Mouse (Mus musculus) stomach, embryonic 15.5 days (tissue): Measurements from ENCODE around the gene Esrrg. TPM values are rescaled to one million over a fixed set of nuclear protein-coding genes. Genes with fewer than 3 reads are reported as not detected.

ENCODE experiments used
- ATAC-seq: fragments of 200-750 bp; cut with Nextera tagmentation; 2 replicates; pipeline ENCODE4 v1.8.0; 2017; ENCODE audit warnings: low read depth, moderate number of reproducible peaks, moderate TSS enrichment; ENCODE audit not compliant: insufficient read depth, low FRiP score
- H3K27ac ChIP-seq: fragments of 300-500 bp; sonication (generic); 2 replicates; pipeline ENCODE4 v1.5.1; 2015; ENCODE audit warnings: mild to moderate bottlenecking, inconsistent platforms
- H3K27me3 ChIP-seq: fragments of 300-500 bp; sonication (generic); replicated peaks from 2 replicates; pipeline ENCODE4 v1.6.1; 2015; ENCODE audit warnings: inconsistent platforms
- H3K36me3 ChIP-seq: fragments of 300-500 bp; sonication (generic); 2 replicates; pipeline ENCODE4 v1.6.1; 2015; ENCODE audit warnings: inconsistent platforms
- H3K4me1 ChIP-seq: fragments of 300-500 bp; sonication (generic); 2 replicates; pipeline ENCODE4 v1.6.1; 2015; ENCODE audit warnings: inconsistent platforms
- H3K4me2 ChIP-seq: fragments of 300-500 bp; sonication (generic); 2 replicates; pipeline ENCODE4 v1.6.1; 2015; ENCODE audit warnings: mild to moderate bottlenecking, inconsistent platforms
- H3K4me3 ChIP-seq: fragments of 300-500 bp; sonication (generic); replicated peaks from 2 replicates; pipeline ENCODE4 v1.5.1; 2015; ENCODE audit warnings: inconsistent platforms
- H3K9ac ChIP-seq: fragments of 300-500 bp; sonication (generic); 2 replicates; pipeline ENCODE4 v1.6.1; 2015; ENCODE audit warnings: inconsistent platforms
- H3K9me3 ChIP-seq: fragments of 300-500 bp; sonication (generic); 2 replicates; pipeline ENCODE4 v1.6.1; 2016; ENCODE audit warnings: inconsistent platforms
- WGBS: fragments of 180-500 bp; shearing (Covaris S2); methylation state at CpG from one replicate; pipeline ENCODE4 v1.1.7; 2015; 5-methylcytosine and 5-hydroxymethylcytosine counted together
- polyA plus RNA-seq: library from polyadenylated mRNA; unstranded; fragments of >200 nt; fragmentation: Nextera tagmentation; extraction: Ambion mirVana; gene quantifications from 2 replicates; pipeline ENCODE4 v1.2.1, GENCODE M21; 2015

The Esrrg gene
- polyA plus RNA-seq, 1 experiment from 2014 or later = 8.2 TPM

- ATAC-seq = no peak
- Histone ChIP-seq H3K27ac (no peak overlapping the region), H3K9me3 (no peaks in the 10 kb centered on the region), H3K4me3 (no peak overlapping the region), H3K9ac (no peak overlapping the region), H3K4me2 (no peak overlapping the region), H3K4me1 (no peaks in the 10 kb centered on the region), H3K27me3 (no peaks in the 10 kb centered on the region), H3K36me3 (no peaks in the 10 kb centered on the region)
- WGBS = 77% methylated on average over 1 of the region's 1 CpGs
These were observed 550.1 kb downstream of the Esrrg start for GRCm38 (mm10) chr1:188158675-188159074.

GRCm38 (mm10) chr1:188159108-188159507 is 550.5 kb downstream of the Esrrg start:
- H3K4me1 ChIP-seq = no peaks in the 10 kb centered on the region
- no peaks in the 10 kb centered on the region for H3K27me3 ChIP-seq
- no peak for ATAC-seq
- no peaks in the 10 kb centered on the region for H3K36me3 ChIP-seq
- H3K27ac ChIP-seq = no peak overlapping the region
- WGBS = 92% methylated on average over 2 of the region's 2 CpGs
- no peak overlapping the region for H3K4me3 ChIP-seq
- no peaks in the 10 kb centered on the region for H3K9me3 ChIP-seq
- no peak overlapping the region for H3K4me2 ChIP-seq
- no peak overlapping the region for H3K9ac ChIP-seq

- H3K4me3 ChIP-seq = no peak overlapping the region
- no peak overlapping the region for H3K27ac ChIP-seq
- no peaks in the 10 kb centered on the region for H3K9me3 ChIP-seq
- ATAC-seq = no peak
- H3K9ac ChIP-seq = no peak overlapping the region
- H3K4me2 ChIP-seq = no peak overlapping the region
- no peaks in the 10 kb centered on the region for H3K4me1 ChIP-seq
- no peaks in the 10 kb centered on the region for H3K36me3 ChIP-seq
- H3K27me3 ChIP-seq = no peaks in the 10 kb centered on the region
These were observed 554.5 kb downstream of the Esrrg start for GRCm38 (mm10) chr1:188163058-188163457.

GRCm38 (mm10) chr1:188164251-188164650 is 555.7 kb downstream of the Esrrg start:
- 54% methylated on average over 6 of the region's 6 CpGs for WGBS
- H3K36me3 ChIP-seq = no peaks in the 10 kb centered on the region
- ATAC-seq = no peak
- H3K27me3 ChIP-seq = no peaks in the 10 kb centered on the region
- no peak overlapping the region for H3K27ac ChIP-seq
- H3K9me3 ChIP-seq = no peaks in the 10 kb centered on the region
- no peak overlapping the region for H3K9ac ChIP-seq
- no peak overlapping the region for H3K4me3 ChIP-seq
- no peaks in the 10 kb centered on the region for H3K4me1 ChIP-seq
- H3K4me2 ChIP-seq = no peak overlapping the region

GRCm38 (mm10) chr1:188173859-188174258 is 565.3 kb downstream of the Esrrg start:
- H3K27ac ChIP-seq = no peak overlapping the region
- no peak overlapping the region for H3K4me2 ChIP-seq
- WGBS = 45% methylated on average over 1 of the region's 1 CpGs
- no peaks in the 10 kb centered on the region for H3K4me1 ChIP-seq
- no peak for ATAC-seq
- H3K27me3 ChIP-seq = no peaks in the 10 kb centered on the region
- no peaks in the 10 kb centered on the region for H3K36me3 ChIP-seq
- no peaks in the 10 kb centered on the region for H3K9me3 ChIP-seq
- H3K9ac ChIP-seq = no peak overlapping the region
- H3K4me3 ChIP-seq = no peak overlapping the region

- no peak for ATAC-seq
- Histone ChIP-seq H3K27ac (no peak overlapping the region), H3K4me2 (no peak overlapping the region), H3K27me3 (no peaks in the 10 kb centered on the region), H3K9ac (no peak overlapping the region), H3K9me3 (no peaks in the 10 kb centered on the region), H3K4me3 (no peak overlapping the region), H3K36me3 (no peaks in the 10 kb centered on the region), H3K4me1 (no peaks in the 10 kb centered on the region)
- WGBS = 84% methylated on average over 5 of the region's 5 CpGs
These were observed 574.4 kb downstream of the Esrrg start for GRCm38 (mm10) chr1:188182951-188183350.

- no peaks in the 10 kb centered on the region for H3K9me3 ChIP-seq
- ATAC-seq = no peak
- H3K27me3 ChIP-seq = no peaks in the 10 kb centered on the region
- no peak overlapping the region for H3K4me2 ChIP-seq
- H3K4me3 ChIP-seq = no peak overlapping the region
- H3K4me1 ChIP-seq = no peaks in the 10 kb centered on the region
- H3K9ac ChIP-seq = no peak overlapping the region
- no peak overlapping the region for H3K27ac ChIP-seq
- 60% methylated on average over 17 of the region's 17 CpGs for WGBS
- no peaks in the 10 kb centered on the region for H3K36me3 ChIP-seq
These were observed 578.0 kb downstream of the Esrrg start for GRCm38 (mm10) chr1:188186440-188187117.

GRCm38 (mm10) chr1:188192971-188193370 is 584.4 kb downstream of the Esrrg start:
- no peaks in the 10 kb centered on the region for H3K4me1 ChIP-seq
- H3K4me2 ChIP-seq = no peak overlapping the region
- H3K4me3 ChIP-seq = no peak overlapping the region
- H3K27me3 ChIP-seq = no peaks in the 10 kb centered on the region
- H3K36me3 ChIP-seq = no peaks in the 10 kb centered on the region
- no peak overlapping the region for H3K9ac ChIP-seq
- ATAC-seq = no peak
- H3K27ac ChIP-seq = no peak overlapping the region
- 86% methylated on average over 2 of the region's 2 CpGs for WGBS
- no peaks in the 10 kb centered on the region for H3K9me3 ChIP-seq

GRCm38 (mm10) chr1:188207421-188207820 is 598.8 kb downstream of the Esrrg start:
- Histone ChIP-seq H3K9ac (no peak overlapping the region), H3K9me3 (no peaks in the 10 kb centered on the region), H3K4me3 (no peak overlapping the region), H3K36me3 (no peaks in the 10 kb centered on the region), H3K27ac (no peak overlapping the region), H3K27me3 (no peaks in the 10 kb centered on the region), H3K4me2 (no peak overlapping the region), H3K4me1 (no peaks in the 10 kb centered on the region)
- WGBS = 71% methylated on average over 6 of the region's 6 CpGs
- ATAC-seq = no peak

- no peak overlapping the region for H3K4me2 ChIP-seq
- H3K36me3 ChIP-seq = no peaks in the 10 kb centered on the region
- H3K27me3 ChIP-seq = no peaks in the 10 kb centered on the region
- H3K9ac ChIP-seq = no peak overlapping the region
- H3K27ac ChIP-seq = no peak overlapping the region
- no peak overlapping the region for H3K4me3 ChIP-seq
- WGBS = 82% methylated on average over 1 of the region's 1 CpGs
- H3K9me3 ChIP-seq = no peaks in the 10 kb centered on the region
- ATAC-seq = no peak
- no peaks in the 10 kb centered on the region for H3K4me1 ChIP-seq
These were observed 600.4 kb downstream of the Esrrg start for GRCm38 (mm10) chr1:188209025-188209424.

- no peaks in the 10 kb centered on the region for H3K4me1 ChIP-seq
- no peaks in the 10 kb centered on the region for H3K27me3 ChIP-seq
- H3K27ac ChIP-seq = no peak overlapping the region
- H3K4me2 ChIP-seq = no peak overlapping the region
- H3K4me3 ChIP-seq = no peak overlapping the region
- no peak overlapping the region for H3K9ac ChIP-seq
- no peaks in the 10 kb centered on the region for H3K9me3 ChIP-seq
- ATAC-seq = no peak
- 63% methylated on average over 10 of the region's 10 CpGs for WGBS
- H3K36me3 ChIP-seq = no peaks in the 10 kb centered on the region
These were observed 606.5 kb downstream of the Esrrg start for GRCm38 (mm10) chr1:188214885-188215611.

- no peak overlapping the region for H3K4me2 ChIP-seq
- no peak overlapping the region for H3K9ac ChIP-seq
- ATAC-seq = no peak
- H3K9me3 ChIP-seq = no peaks in the 10 kb centered on the region
- WGBS = 85% methylated on average over 4 of the region's 4 CpGs
- H3K4me1 ChIP-seq = no peaks in the 10 kb centered on the region
- no peak overlapping the region for H3K4me3 ChIP-seq
- H3K27me3 ChIP-seq = no peaks in the 10 kb centered on the region
- H3K27ac ChIP-seq = no peak overlapping the region
- no peaks in the 10 kb centered on the region for H3K36me3 ChIP-seq
These were observed 612.7 kb downstream of the Esrrg start for GRCm38 (mm10) chr1:188221226-188221792.
